Mouse (Mus musculus) limb, embryonic 11.5 days (tissue): ENCODE data around the gene Nr2f1. TPM values are rescaled to one million over a fixed set of nuclear protein-coding genes. Genes with fewer than 3 reads are reported as not detected.
A peak's percentile ranks its signal among the peaks of the same experiment; 100 is the strongest.

Experiments used
- ATAC-seq: fragments of 200-750 bp; cut with Nextera tagmentation; 2 replicates; pipeline ENCODE4 v1.8.0; 2017; ENCODE audit warnings: low read depth; ENCODE audit not compliant: insufficient number of reproducible peaks, low FRiP score, low TSS enrichment
- DNase-seq: peaks from one replicate; pipeline ENCODE4 v3.0.0-alpha.2; 2015; ENCODE audit warnings: low spot score
- H3K27ac ChIP-seq: fragments of 300-500 bp; sonication (generic); replicated peaks from 2 replicates; pipeline ENCODE4 v1.5.1; 2014; ENCODE audit warnings: low read depth, mild to moderate bottlenecking, low read length
- H3K27me3 ChIP-seq: fragments of 300-500 bp; sonication (generic); 2 replicates; pipeline ENCODE4 v1.6.1; 2014; ENCODE audit warnings: mild to moderate bottlenecking, low read length, mixed read lengths; ENCODE audit not compliant: control insufficient read depth, insufficient read depth
- H3K36me3 ChIP-seq: fragments of 300-500 bp; sonication (generic); 2 replicates; pipeline ENCODE4 v1.6.1; 2014; ENCODE audit warnings: mild to moderate bottlenecking, low read length, moderate library complexity, mixed read lengths; ENCODE audit not compliant: control insufficient read depth, insufficient read depth
- H3K4me1 ChIP-seq: fragments of 300-500 bp; sonication (generic); 2 replicates; pipeline ENCODE4 v1.6.1; 2014; ENCODE audit warnings: low read length, mixed read lengths; ENCODE audit not compliant: control insufficient read depth, insufficient read depth
- H3K4me2 ChIP-seq: fragments of 300-500 bp; sonication (generic); 2 replicates; pipeline ENCODE4 v1.6.1; 2014; ENCODE audit warnings: low read depth, mild to moderate bottlenecking, moderate library complexity; ENCODE audit not compliant: severe bottlenecking
- H3K4me3 ChIP-seq: fragments of 300-500 bp; sonication (generic); 2 replicates; pipeline ENCODE4 v1.5.1; 2014; ENCODE audit warnings: low read depth, low read length
- H3K9ac ChIP-seq: fragments of 300-500 bp; sonication (generic); 2 replicates; pipeline ENCODE4 v1.6.1; 2014; ENCODE audit warnings: mild to moderate bottlenecking, low read length
- H3K9me3 ChIP-seq: fragments of 300-500 bp; sonication (generic); 2 replicates; pipeline ENCODE4 v1.6.1; 2016; ENCODE audit warnings: low read length; ENCODE audit not compliant: control insufficient read depth
- WGBS: fragments of 180-500 bp; shearing (Covaris S2); extraction: QIAGEN DNeasy Blood & Tissue Kit; methylation state at CpG from one replicate; pipeline ENCODE4 v1.1.7; 2014; 5-methylcytosine and 5-hydroxymethylcytosine counted together
- polyA plus RNA-seq: library from polyadenylated mRNA; unstranded; fragments of >200 nt; fragmentation: Nextera tagmentation; extraction: Ambion mirVana; gene quantifications from 2 replicates; pipeline ENCODE4 v1.2.1, GENCODE M21; 2014

Nr2f1 gene
- polyA plus RNA-seq, 1 experiment from 2014 or later, result 12.2 TPM

GRCm38 (mm10) chr13:78210029-78210747, 10.6 kb upstream of the Nr2f1 start:
- H3K9ac ChIP-seq, result peak overlapping the region; percentile 32
- peak; percentile 71 for DNase-seq
- H3K4me3 ChIP-seq, result peak overlapping the region; percentile 25

GRCm38 (mm10) chr13:78209611-78210028, 10.1 kb upstream of the Nr2f1 start:
- peak overlapping the region; percentile 64 for H3K4me2 ChIP-seq
- no peaks in the 10 kb centered on the region for H3K9me3 ChIP-seq
- peak; percentile 63 for DNase-seq
- peak overlapping the region; percentile 32 for H3K9ac ChIP-seq
- WGBS, result under 1% methylated on average over 12 of the region's 12 CpGs
- H3K4me3 ChIP-seq, result peak overlapping the region; percentile 25
- H3K27me3 ChIP-seq, result peaks cover 36% of the 10 kb centered on the region
- no peak for ATAC-seq
- no peak overlapping the region for H3K27ac ChIP-seq
- H3K36me3 ChIP-seq, result no peaks in the 10 kb centered on the region
- H3K4me1 ChIP-seq, result peaks cover 14% of the 10 kb centered on the region

More at GRCm38 (mm10) chr13:78210029-78210747, 10.6 kb upstream of the Nr2f1 start:
- ATAC-seq, result 0 out of 2 replicates have a peak, but pooled peaks have one; percentile 36
- under 1% methylated on average over 38 of the region's 38 CpGs for WGBS
- H3K27ac ChIP-seq, result no peak overlapping the region
- H3K27me3 ChIP-seq, result peaks cover 36% of the 10 kb centered on the region
- H3K9me3 ChIP-seq, result no peaks in the 10 kb centered on the region
- no peaks in the 10 kb centered on the region for H3K36me3 ChIP-seq
- peaks cover 14% of the 10 kb centered on the region for H3K4me1 ChIP-seq
- peak overlapping the region; percentile 64 for H3K4me2 ChIP-seq

GRCm38 (mm10) chr13:78208689-78209410, 9.3 kb upstream of the Nr2f1 start:
- no peak for ATAC-seq
- H3K9me3 ChIP-seq, result no peaks in the 10 kb centered on the region
- H3K27ac ChIP-seq, result no peak overlapping the region
- H3K4me1 ChIP-seq, result peaks cover 18% of the 10 kb centered on the region
- no peak overlapping the region for H3K4me2 ChIP-seq
- H3K4me3 ChIP-seq, result no peak overlapping the region
- no peak for DNase-seq
- peaks cover 38% of the 10 kb centered on the region for H3K27me3 ChIP-seq
- WGBS, result 3% methylated on average over 14 of the region's 14 CpGs
- H3K36me3 ChIP-seq, result no peaks in the 10 kb centered on the region
- H3K9ac ChIP-seq, result no peak overlapping the region

- Histone ChIP-seq H3K4me1 (peaks cover 21% of the 10 kb centered on the region), H3K4me2 (no peak overlapping the region), H3K4me3 (no peak overlapping the region), H3K9me3 (no peaks in the 10 kb centered on the region), H3K36me3 (no peaks in the 10 kb centered on the region), H3K9ac (no peak overlapping the region), H3K27me3 (peaks cover 39% of the 10 kb centered on the region), H3K27ac (no peak overlapping the region)
- DNase-seq, result no peak
- WGBS, result 3% methylated on average over 12 of the region's 12 CpGs
- ATAC-seq, result no peak
These were observed 8.5 kb upstream of the Nr2f1 start for GRCm38 (mm10) chr13:78207796-78208645.

- H3K4me2 ChIP-seq, result no peak overlapping the region
- no peaks in the 10 kb centered on the region for H3K9me3 ChIP-seq
- ATAC-seq (no peak), DNase-seq (no peak)
- peaks cover 37% of the 10 kb centered on the region for H3K27me3 ChIP-seq
- H3K36me3 ChIP-seq, result no peaks in the 10 kb centered on the region
- H3K4me3 ChIP-seq, result no peak overlapping the region
- H3K4me1 ChIP-seq, result peaks cover 23% of the 10 kb centered on the region
- no peak overlapping the region for H3K9ac ChIP-seq
- 35% methylated on average over 7 of the region's 7 CpGs for WGBS
- H3K27ac ChIP-seq, result no peak overlapping the region
These were observed 7.4 kb upstream of the Nr2f1 start for GRCm38 (mm10) chr13:78206891-78207430.

- H3K36me3 ChIP-seq, result no peaks in the 10 kb centered on the region
- H3K27ac ChIP-seq, result no peak overlapping the region
- H3K4me1 ChIP-seq, result peaks cover 19% of the 10 kb centered on the region
- H3K9me3 ChIP-seq, result no peaks in the 10 kb centered on the region
- no peak overlapping the region for H3K4me3 ChIP-seq
- H3K9ac ChIP-seq, result no peak overlapping the region
- no peak for ATAC-seq
- H3K4me2 ChIP-seq, result no peak overlapping the region
- H3K27me3 ChIP-seq, result peaks cover 24% of the 10 kb centered on the region
- DNase-seq, result no peak
These were observed 5.9 kb upstream of the Nr2f1 start for GRCm38 (mm10) chr13:78205426-78205825.

GRCm38 (mm10) chr13:78203348-78204061, 3.9 kb upstream of the Nr2f1 start:
- ATAC-seq, result peak; percentile 20; the same call in 1 of the 2 replicates
- no peaks in the 10 kb centered on the region for H3K9me3 ChIP-seq
- DNase-seq, result peak; percentile 72
- under 1% methylated on average over 37 of the region's 37 CpGs for WGBS
- peaks cover 9% of the 10 kb centered on the region for H3K4me1 ChIP-seq
- H3K36me3 ChIP-seq, result no peaks in the 10 kb centered on the region
- H3K27ac ChIP-seq, result no peak overlapping the region; the same call in 1 of the 2 replicates
- peak overlapping the region; percentile 51 for H3K4me3 ChIP-seq
- H3K9ac ChIP-seq, result peak overlapping the region; percentile 53
- H3K4me2 ChIP-seq, result peak overlapping the region; percentile 97
- peaks cover 17% of the 10 kb centered on the region for H3K27me3 ChIP-seq
